Mouse (Mus musculus): ENCODE results near the gene Ccnyl1.

The Ccnyl1 gene

DNA sequence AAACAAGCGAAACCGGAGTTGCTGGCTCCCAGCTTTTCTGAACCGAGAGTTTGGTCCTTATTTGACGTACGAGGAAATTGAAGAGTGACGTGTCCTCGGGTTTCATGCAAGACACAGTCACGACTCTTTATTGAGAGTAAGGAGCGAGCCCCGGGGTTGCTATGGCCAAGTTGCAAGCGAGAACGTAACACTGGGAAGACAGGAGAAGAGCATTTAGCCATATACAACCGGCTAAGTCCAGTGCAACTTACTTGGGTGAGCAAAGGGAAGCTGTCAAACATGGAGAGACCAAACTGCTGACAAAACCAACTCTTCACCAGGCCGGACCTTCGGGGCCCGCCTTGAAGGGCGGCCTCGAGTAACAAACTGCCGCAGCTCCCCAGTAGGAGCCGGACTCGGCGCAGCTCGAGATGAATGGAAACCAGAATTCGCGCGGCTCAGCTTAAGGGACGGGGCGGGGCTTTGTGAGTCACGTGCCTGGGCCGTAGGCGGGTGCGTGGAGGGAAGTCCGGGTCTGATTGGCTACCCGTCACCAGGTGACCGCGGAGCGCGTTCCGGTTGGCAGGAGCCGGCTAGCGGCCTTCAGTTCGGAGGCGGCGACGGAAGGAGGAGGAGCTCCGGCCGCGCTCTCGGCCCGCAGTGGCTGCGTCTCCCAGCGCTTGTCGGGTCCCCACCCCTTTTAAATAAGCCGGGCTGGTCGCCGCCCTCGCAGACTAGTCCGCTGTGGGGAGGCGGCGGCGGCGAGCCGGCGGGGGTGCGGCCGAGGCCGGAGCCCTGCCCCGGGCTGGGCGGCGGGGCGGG, at the start of gene Ccnyl1:
TSS of gene Ccnyl1 (plus strand) at position 243 of the 801 bp plus-strand sequence.
- DNase-seq: peak; percentile 99

DNA sequence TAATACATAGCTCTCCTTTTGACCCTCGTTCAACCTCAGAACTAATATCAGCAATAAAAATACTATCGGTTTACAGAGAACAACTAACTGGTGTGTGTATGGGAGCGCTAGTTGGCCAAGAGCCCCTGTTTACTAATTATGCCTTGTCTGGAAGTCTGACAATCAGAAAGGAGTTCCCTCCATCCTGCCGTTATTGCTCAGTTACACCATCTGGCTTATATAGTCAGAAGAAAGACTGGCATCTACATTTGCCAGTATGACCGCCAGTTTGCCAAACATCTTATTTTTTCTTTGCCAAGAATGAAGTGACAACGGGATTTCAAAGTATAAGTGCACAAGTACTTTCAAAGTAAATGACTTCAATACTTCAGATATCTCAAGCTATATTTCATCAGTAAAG, 49.2 kb upstream of the Ccnyl1 start:
- peak; percentile 37 to 41 for DNase-seq

DNA sequence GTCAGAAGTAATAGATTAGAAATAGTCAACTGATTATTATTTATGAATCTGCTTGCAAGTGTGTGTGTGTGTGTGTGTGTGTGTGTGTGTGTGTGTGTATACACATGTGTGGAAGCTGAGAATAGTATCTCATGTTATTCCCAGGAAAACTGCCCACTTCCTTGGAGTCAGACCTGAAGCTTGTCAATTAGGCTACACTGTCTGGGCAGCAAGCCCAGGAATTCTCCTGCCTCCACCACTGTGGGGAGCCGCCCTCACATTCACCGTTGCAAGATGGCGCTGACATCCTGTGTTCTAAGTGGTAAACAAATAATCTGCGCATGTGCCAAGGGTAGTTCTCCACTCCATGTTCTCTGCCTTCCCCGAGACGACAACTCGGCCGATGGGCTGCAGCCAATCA, 47.7 kb upstream of the Ccnyl1 start:
- DNase-seq: peak; percentile 12 to 41

DNA sequence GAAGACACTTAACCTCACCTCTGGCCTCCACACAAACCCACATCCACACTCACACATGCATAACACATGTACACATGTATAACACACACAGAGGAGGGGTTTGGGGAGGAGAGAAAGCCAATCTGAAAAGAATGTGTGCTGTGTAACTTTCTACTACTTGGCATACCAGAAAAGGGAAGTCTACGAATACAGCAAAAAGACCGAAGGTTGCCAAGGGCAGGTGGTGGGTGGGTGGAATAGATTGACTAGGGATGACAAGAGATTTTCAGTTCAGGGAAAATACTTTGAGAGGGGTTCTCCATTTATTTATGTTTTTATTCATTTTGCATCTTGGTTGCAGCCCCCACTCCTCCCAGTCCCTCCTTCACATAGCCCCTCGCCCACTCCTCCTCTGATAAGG, 45.7 kb upstream of the Ccnyl1 start:
- DNase-seq: no peak

DNA sequence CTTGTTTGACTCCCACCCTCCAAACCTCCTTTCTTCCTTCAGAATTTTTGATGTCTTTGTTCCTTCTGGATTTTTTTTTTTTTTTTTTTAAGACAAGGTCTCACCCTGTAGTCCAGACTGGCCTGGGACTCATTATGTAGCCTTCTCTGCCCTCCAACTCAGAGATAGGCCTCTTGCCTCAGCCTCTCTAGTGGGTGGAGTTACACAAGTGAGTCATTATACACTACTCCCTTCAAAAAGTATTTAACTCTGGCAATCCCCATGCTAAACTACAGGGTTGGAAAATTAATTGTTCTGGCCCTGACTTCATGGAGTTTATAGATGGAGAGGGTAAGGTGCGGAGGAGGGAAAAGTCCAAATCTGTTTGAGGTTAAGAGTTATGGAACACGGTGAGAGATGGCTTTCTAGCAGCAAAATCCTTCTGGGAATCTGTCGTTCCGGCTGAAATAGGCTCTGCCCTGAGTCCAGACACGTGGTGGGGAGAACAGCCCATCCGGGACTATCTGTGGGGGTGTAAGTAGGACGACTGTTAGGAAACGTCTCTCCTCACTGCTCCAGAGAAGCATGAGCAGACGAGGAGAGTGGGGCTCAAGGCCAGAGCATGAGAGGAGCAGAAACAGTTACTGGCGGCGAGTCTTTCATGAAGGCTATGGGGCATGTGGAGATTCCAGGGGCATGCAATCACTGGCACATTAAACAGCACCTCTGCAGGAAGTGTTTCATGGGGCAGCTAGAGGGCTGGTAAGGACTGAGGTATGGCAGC, 40.7 kb upstream of the Ccnyl1 start:
- no peak for DNase-seq

DNA sequence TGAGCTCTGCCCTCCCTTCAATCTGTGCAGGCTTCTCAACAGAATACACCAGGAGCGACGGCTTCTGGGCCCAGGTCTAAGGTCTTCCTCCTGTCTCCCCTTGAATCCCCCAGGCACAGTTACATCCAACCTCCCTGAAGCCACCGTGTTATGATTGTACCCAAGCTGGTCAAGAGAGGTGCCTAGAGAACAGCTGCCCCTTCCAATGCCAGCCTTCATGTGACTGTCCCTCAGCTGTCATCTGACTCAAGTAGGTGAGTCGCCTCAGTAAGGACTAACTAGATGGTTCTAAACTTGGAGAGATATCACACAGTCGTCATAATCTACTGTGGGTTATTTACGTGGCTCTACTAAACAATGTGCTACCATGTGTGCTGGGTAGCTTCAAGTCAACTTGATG, 36.6 kb upstream of the Ccnyl1 start:
- no peak for DNase-seq

DNA sequence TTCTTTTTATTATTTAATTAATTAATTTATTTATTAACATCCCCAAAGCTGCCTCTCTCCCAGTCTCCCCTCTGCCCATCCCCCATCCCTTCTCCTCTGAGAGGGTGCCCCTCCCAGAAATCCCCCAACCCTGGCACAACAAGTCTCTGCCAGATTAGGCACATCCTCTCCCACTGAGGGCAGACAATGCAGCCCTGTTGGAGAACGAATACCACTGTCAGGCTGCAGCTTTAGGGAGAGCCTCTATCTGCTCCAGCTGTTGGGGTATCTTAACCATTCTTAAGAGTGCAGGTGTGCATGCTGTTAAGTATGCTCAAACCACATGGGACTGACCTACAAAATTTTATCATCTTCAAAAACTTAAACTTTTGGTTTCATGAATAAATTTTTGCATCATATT, 34.8 kb upstream of the Ccnyl1 start:
- DNase-seq: no peak

DNA sequence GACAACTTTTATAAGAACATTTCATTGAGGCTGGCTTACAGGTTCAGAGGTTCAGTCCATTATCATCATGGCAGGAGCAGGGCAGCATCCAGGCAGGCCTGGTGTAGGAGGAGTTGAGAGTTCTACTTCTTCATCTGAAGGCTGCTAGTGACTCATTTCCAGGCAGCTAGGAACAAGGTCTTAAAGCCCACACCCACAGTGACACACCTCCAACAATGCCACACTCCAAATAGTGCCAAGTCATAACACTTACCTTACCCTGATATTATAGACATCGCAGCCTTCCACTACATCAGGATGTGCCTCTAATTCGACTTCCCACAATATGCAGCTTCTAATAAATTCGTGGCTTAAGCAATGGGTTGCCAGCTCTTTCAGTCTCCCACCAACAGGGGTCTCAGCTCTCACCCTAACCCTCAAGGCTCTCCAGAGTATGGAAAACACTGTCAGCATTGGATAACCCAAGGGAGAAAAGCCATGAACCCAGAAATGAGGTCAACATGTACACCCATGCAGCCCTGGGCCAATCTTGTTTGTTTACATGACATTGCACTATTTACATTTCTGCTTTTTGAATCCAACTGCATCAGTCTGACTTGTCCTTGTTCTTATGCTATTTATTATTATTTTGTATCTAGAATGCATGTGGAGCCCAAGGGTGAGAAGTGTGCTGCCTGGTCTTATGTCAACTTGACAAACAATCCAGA, 33.7 kb upstream of the Ccnyl1 start:
- DNase-seq: no peak

DNA sequence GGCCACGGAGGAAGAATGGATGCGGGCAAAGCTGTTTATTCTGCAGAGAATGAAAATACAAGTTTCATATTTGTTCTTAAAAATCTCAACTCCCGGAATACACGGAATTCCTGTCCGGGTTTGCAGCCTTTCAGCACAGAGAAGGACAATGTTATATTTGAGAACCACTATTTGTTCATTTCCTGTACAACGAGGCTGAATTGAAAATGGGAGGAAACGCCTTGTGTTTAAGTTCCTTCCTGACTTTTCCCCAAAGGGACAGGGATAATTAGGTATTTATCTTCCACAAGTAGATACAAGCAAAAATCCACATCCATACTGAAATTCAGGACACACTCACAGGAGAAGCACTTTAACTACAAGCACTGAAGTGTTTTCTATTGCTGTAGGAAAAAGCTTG, 31.4 kb upstream of the Ccnyl1 start:
- no peak for DNase-seq

DNA sequence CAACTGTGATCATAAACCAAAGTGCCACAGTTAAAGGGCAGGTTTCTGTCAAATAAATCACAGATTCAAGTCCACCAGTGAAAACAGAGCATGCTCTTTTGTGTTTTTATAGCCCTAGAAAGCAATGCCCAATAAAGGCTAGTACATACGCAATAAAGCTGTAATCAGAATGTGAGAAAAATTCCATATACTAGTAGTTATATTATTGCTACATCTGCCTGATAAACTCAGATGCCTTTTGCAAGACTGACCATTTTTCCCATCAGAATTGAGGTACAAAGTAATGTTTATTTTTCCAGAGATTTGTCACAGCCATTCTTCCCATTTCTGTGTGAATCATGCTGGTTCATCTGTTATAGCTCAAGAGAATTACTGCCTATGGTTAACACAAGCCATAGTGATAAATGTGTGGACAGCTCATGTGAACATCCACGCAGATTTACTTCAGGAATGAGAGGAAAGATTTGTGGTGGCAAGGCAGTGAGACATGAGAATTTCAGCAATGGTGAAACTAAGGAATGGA, 23.1 kb upstream of the Ccnyl1 start:
- DNase-seq: no peak

DNA sequence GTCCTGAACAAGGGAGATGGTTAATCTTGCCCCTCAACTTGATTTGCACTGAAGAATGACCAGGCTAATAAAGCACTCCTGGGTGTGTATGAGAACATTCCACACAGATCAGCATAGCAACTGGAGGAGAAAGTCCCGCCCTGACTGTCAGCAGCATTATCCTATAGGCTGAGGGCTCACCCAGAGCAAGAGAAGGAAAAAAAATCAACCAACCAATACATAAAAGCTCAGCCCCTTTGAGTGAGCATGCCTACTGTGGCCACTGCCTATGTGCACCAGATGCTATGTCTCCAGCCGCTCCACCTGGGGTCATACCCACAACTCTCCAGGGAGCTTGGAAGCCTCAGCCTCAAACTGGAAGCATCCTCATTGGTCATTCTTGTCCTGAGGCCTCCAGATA, 20.8 kb upstream of the Ccnyl1 start:
- DNase-seq: no peak

DNA sequence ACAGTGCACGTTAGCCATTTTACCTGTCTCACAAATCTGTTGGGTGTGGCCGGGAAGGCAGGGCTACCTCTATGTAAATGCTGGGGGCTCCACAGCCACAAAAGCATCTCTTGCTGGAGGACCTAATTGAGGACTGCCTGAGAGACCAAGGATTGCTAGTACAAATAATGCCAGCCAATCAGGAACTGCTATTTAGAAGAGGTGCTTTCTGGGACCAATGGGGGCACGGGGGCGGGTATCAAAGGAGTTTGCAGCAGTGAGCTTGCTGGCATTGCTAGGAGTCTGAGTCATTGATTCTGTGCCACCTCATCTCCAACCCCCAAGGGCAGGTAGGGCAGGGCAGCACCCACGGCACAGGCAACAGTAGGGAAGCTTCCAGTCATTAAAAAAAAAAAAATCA, 16.3 kb upstream of the Ccnyl1 start:
- DNase-seq: no peak

DNA sequence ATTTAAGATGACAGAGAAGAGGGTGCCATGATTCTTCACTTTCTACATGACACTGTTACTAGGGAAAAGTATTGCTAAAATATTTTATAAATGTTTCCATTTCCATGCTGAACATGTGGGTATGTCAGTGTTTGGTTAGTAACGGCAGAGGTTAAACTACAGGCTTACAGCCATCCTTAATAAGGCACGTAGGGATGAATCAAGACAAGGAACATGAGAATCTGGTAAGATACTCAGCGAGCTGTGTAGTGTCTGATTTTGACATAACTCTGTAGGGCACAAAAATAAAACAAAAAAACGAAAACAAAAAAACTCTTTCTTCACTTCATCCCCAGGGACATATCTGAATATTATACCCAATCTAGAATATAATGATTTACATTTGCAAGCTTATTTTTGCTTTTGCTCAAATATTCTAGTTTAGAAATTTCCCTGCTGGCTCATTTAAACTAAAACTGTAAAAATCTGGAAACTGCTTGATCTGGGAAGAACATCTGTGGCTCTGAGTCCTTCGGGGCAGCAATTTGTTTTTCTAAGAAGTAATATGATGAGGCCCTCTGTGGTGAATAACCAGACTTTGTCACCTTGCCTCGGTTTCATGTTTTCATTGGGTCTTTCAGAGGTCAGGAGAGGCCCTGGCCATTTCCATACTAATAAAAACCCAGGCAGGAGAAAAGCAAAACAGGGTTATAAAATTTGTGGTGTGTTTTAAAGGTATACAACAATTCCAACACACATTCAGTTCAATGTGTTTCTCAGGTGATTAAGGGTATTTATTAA, 14.0 kb upstream of the Ccnyl1 start:
- no peak for DNase-seq

DNA sequence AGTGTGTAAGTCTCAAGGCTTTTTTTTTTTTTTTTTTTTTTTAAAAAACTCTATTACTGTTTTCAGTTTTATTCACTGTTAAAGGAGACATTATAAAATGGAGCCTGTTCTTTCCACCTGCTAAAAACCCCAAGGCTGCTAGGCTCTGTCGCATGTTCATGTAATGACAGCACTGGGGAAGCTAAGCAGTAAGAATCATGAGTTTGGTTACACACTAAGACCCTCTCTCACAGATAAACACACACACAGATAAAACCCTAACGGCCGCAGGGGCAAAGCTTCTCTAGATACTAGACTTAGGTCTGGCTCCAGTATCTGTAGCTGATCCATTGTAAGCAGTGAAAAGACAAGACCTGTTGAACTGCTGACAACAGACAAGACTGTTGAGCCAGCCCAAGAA, 8.8 kb upstream of the Ccnyl1 start:
- DNase-seq: no peak

DNA sequence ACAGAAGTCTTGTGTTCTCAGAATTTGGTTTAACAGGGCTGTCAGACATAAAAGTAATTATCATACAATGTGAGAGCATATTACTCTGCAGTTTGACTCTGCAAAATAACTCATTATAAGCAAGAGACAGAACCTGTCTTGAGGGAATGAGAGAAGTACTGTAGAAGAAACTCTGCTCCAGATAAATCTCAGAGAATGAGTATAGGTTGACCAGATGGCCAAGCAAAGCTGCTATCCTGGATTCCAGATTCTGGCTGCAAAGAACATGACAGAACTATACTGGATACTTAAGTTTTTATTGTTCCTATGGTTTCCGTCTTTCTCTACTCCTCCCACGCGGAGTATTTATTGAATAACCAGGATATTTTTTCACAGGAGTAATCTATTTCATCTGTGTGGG, 7.2 kb upstream of the Ccnyl1 start:
- DNase-seq: no peak

DNA sequence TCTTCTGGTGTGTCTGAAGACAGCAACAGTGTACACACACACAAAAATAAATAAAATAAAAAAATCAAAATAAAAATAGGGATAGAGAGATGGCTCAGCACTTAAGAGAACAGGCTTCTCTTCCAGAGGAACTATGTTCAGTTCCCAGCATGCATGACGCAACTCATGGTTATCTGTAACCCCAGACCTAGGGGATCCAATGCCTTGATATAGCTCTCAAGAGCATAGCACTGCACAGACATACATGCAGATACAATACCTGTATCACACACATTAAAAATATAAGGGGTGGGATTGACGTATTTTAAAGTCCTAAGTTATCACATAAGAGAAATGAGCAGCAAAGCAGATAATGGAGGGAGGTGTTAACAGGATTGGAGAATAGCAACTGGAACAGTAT, 5.8 kb upstream of the Ccnyl1 start:
- DNase-seq: no peak

DNA sequence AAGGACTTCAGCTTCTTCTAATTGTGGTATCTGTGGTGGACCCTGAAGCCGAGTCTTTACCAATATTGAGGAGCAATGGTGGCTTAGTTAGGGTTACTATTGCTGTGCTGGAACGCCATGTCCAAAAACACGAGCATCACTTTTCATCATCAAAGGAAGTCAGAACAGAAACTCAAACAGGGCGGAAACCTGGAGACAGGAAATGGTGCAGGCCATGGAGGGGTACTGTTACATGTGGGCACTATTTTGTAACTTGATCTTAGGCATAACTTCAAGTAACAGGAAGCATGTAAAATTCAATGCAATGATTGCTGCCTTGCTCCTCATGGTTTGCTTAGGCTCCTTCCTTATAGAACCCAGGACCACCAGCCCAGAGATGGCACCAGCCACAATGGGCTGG, 2.2 kb upstream of the Ccnyl1 start:
- no peak for DNase-seq

DNA sequence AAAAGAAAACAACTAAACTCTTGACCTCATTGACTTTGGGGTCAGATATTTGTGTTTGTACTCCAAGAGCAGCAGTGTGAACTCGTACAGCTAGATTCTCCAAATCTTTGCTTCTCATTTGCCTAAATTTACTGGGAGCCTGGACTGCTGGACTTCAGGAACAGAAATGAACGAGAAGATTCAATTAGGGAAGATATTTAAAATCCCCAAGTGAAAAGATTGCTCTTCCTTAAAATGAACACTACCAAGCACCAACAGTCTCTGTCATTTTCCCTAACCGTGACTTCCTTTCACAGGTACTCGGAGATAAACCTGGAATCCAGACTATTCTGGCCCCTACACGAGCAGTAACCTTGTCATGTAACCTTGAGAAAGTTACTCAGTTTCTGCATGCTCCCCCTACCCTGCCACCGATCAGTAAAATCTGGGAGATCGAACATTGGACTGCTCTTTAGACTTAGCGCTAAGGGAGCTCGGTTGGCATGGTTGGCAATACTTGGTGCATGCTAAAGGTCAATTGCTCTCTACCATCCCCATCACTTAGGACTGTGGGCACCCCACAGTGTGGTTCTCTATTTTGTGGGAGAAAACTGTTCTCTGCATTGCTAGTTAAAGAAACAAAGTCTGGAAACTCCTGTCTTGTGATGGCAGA, 568 bp upstream of the Ccnyl1 start:
- no peak for DNase-seq

DNA sequence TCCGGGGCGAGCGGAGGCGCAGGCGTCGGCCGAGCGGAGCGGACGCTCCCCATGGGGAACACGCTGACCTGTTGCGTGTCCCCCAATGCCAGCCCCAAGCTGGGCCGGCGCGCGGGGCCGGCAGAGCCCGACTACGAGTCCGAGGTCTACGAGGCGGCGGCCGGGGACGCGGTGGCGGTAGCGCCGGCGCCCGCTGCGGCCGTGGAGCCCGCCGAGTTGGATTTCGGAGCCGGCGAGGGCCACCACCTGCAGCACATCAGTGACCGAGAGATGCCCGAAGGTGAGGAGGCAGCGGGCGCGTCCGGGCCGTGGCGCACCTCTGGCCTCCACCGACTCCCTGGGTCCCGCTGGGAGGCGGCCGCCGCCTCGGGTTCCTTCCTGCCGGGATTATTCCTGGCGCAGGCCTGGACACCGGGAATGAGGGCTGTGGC, 881 bp downstream of the Ccnyl1 start:
- peak in 1 of 2 experiments; percentile 58 for DNase-seq

DNA sequence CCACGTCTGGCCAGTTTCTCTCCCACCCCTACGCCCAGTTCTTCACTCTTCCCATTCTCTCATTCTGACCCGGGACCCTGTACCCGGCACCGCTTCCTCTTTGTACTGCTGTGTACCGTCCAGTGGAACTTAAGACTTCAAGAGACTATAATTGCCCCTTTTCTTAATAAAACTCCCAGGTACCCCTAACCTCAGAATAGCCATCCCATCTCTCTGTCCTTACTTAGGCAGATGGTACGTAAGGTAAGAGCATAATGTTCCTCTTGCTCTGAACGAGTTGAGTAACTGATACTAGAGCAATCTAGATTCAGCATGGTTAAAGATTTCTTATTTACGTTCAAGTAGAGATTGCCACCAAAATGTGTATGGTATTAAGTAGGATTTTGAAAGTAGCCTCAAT, 1.3 kb downstream of the Ccnyl1 start:
- DNase-seq: no peak

DNA sequence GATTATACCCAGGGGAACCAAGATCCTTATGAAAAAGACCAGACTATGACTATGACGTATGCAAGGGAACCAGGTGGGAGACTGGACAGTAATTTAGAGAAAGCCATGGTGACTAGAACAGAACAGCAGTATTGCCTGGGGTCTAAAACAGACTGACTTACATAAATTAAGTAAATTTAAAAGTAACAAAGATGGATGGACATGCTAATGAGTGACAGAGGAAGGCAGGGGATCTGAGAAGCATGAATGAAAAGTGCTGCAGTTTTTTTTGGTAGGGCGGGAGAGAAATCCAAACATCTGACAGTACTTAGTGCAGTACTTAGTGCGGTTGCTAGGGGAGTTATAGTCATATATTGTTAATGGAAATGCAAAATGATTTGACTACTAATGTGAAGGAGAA, 4.9 kb downstream of the Ccnyl1 start:
- no peak for DNase-seq

DNA sequence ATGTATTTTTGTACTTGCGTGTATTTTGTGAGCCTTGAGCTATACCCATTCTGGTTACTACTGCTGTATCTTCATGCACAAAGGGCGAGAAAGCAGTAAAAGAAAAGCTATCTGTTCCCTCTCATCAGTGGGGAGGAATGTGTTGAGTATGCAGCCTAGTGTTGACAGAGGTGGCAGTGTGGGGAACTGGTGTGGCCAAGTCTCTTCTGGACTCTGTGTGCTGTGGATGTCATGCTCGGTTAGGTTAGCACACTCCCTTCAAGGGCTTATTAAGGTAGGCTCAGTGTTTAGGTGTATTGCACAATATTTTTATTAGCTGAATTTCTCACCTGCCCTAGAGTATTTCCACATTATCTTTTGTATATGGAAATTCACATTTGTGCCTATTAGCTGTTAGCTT, 11.5 kb downstream of the Ccnyl1 start:
- no peak for DNase-seq

Measured in cerebellum, postnatal 10 days (tissue).